Mouse (Mus musculus) layer of hippocampus, adult 9-10 months (tissue): Measurements from ENCODE around the gene Tmem184b.

Experiments
- DNase-seq: peaks from one replicate; pipeline ENCODE4 v3.0.0; 2022; ENCODE audit warnings: low spot score

Tmem184b gene

GRCm38 (mm10) chr15:79402836-79403762 lies at the start of gene Tmem184b:
Gene Tmem184b, minus strand, starts transcription at chr15:79403569.
- peak; percentile 60 for DNase-seq

GRCm38 (mm10) chr15:79448041-79448440 lies 44.7 kb upstream of the Tmem184b start:
- DNase-seq: no peak

GRCm38 (mm10) chr15:79445786-79446654 lies 42.7 kb upstream of the Tmem184b start:
- no peak for DNase-seq

GRCm38 (mm10) chr15:79443856-79444410 lies 40.6 kb upstream of the Tmem184b start:
- no peak for DNase-seq

GRCm38 (mm10) chr15:79442961-79443518 lies 39.7 kb upstream of the Tmem184b start:
- DNase-seq: no peak

GRCm38 (mm10) chr15:79442257-79442611 lies 38.9 kb upstream of the Tmem184b start:
- DNase-seq: no peak

GRCm38 (mm10) chr15:79441331-79442256 lies 38.2 kb upstream of the Tmem184b start:
- no peak for DNase-seq

GRCm38 (mm10) chr15:79440651-79441330 lies 37.4 kb upstream of the Tmem184b start:
- no peak for DNase-seq

- DNase-seq: no peak
Observed at GRCm38 (mm10) chr15:79440223-79440622, 36.9 kb upstream of the Tmem184b start.

GRCm38 (mm10) chr15:79439386-79439785 lies 36.0 kb upstream of the Tmem184b start:
- no peak for DNase-seq

- DNase-seq: no peak
Observed at GRCm38 (mm10) chr15:79438816-79439215, 35.4 kb upstream of the Tmem184b start.

GRCm38 (mm10) chr15:79438209-79438810 lies 34.9 kb upstream of the Tmem184b start:
- no peak for DNase-seq

- no peak for DNase-seq
Observed at GRCm38 (mm10) chr15:79437541-79438208, 34.3 kb upstream of the Tmem184b start.

- DNase-seq: no peak
Observed at GRCm38 (mm10) chr15:79436481-79436921, 33.1 kb upstream of the Tmem184b start.

GRCm38 (mm10) chr15:79435191-79435671 lies 31.9 kb upstream of the Tmem184b start:
- no peak for DNase-seq

GRCm38 (mm10) chr15:79432892-79433291 lies 29.5 kb upstream of the Tmem184b start:
- no peak for DNase-seq

GRCm38 (mm10) chr15:79432328-79432727 lies 29.0 kb upstream of the Tmem184b start:
- DNase-seq: no peak

GRCm38 (mm10) chr15:79431925-79432324 lies 28.6 kb upstream of the Tmem184b start:
- DNase-seq: no peak

GRCm38 (mm10) chr15:79430461-79431000 lies 27.2 kb upstream of the Tmem184b start:
- no peak for DNase-seq
